Mouse (Mus musculus): ENCODE measurements around the gene Dnph1.

- TF ChIP-seq CTCF (IDR thresholded peaks at IDR 0.05; ENCODE audit: control insufficient read depth, insufficient read depth, insufficient replicate concordance, low read depth, low read length) (no peak), POLR2A (IDR thresholded peaks at IDR 0.05; ENCODE audit: control insufficient read depth, low read depth, low read length) (no peak)
Observed at GRCm38 (mm10) chr17:46453970-46454411, 42.5 kb upstream of the Dnph1 start.

All from testis, adult 2 months (tissue).